Mouse (Mus musculus): ENCODE measurements around the gene Rpain. TPM values are rescaled to one million over a fixed set of nuclear protein-coding genes. Genes with fewer than 3 reads are reported as not detected.

Gene Rpain
- polyA plus RNA-seq, 1 experiment = 57.2 TPM

- WGBS = 93% methylated on average over 4 of the region's 4 CpGs
- Histone ChIP-seq H3K4me1 (ENCODE audit: control insufficient read depth, insufficient read depth, low read length) (no peaks in the 10 kb centered on the region), H3K27ac (ENCODE audit: insufficient read depth, low read depth, low read length) (no peak overlapping the region), H3K36me3 (ENCODE audit: control insufficient read depth, insufficient read depth, low read length) (peaks cover 22% of the 10 kb centered on the region), H3K4me3 (ENCODE audit: insufficient read depth, low read depth, low read length) (no peak overlapping the region), H3K27me3 (replicated peaks; ENCODE audit: control insufficient read depth, insufficient read depth, low read length) (no peaks in the 10 kb centered on the region)
- TF ChIP-seq POLR2A (IDR thresholded peaks at IDR 0.05; ENCODE audit: low read depth, low read length) = no peak
- TF ChIP-seq CTCF (conservative IDR thresholded peaks at IDR 0.05; ENCODE audit: insufficient read depth, insufficient read length, low read depth, low read length) = no peak
- no peak for DNase-seq
Measured at GRCm38 (mm10) chr11:70954711-70955110, 15.3 kb upstream of the Rpain start.

GRCm38 (mm10) chr11:70960786-70961554, 9.0 kb upstream of the Rpain start:
- 95% methylated on average over 5 of the region's 5 CpGs for WGBS
- H3K27me3 ChIP-seq (replicated peaks; ENCODE audit: control insufficient read depth, insufficient read depth, low read length) = no peaks in the 10 kb centered on the region
- no peak overlapping the region for H3K27ac ChIP-seq (ENCODE audit: insufficient read depth, low read depth, low read length)
- H3K36me3 ChIP-seq (ENCODE audit: control insufficient read depth, insufficient read depth, low read length) = peaks cover 23% of the 10 kb centered on the region
- DNase-seq = no peak
- H3K4me3 ChIP-seq (ENCODE audit: insufficient read depth, low read depth, low read length) = no peak overlapping the region
- TF ChIP-seq POLR2A (IDR thresholded peaks at IDR 0.05; ENCODE audit: low read depth, low read length) (no peak), CTCF (conservative IDR thresholded peaks at IDR 0.05; ENCODE audit: insufficient read depth, insufficient read length, low read depth, low read length) (no peak)
- H3K4me1 ChIP-seq (ENCODE audit: control insufficient read depth, insufficient read depth, low read length) = no peaks in the 10 kb centered on the region

- TF ChIP-seq CTCF (conservative IDR thresholded peaks at IDR 0.05; ENCODE audit: insufficient read depth, insufficient read length, low read depth, low read length) (no peak), POLR2A (IDR thresholded peaks at IDR 0.05; ENCODE audit: low read depth, low read length) (no peak)
- 83% methylated on average over 4 of the region's 4 CpGs for WGBS
- no peak for DNase-seq
Measured at GRCm38 (mm10) chr11:70964222-70964907, 5.6 kb upstream of the Rpain start.

GRCm38 (mm10) chr11:70969271-70969794, 680 bp upstream of the Rpain start:
- TF ChIP-seq CTCF (conservative IDR thresholded peaks at IDR 0.05; ENCODE audit: insufficient read depth, insufficient read length, low read depth, low read length) (no peak), POLR2A (IDR thresholded peaks at IDR 0.05; ENCODE audit: low read depth, low read length) (no peak)
- H3K4me1 ChIP-seq (ENCODE audit: control insufficient read depth, insufficient read depth, low read length) = peaks cover 8% of the 10 kb centered on the region; the same call in 1 of the 2 replicates
- WGBS = under 1% methylated on average over 25 of the region's 25 CpGs
- peaks cover 8% of the 10 kb centered on the region for H3K36me3 ChIP-seq (ENCODE audit: control insufficient read depth, insufficient read depth, low read length)
- H3K4me3 ChIP-seq (ENCODE audit: insufficient read depth, low read depth, low read length) = peak overlapping the region; percentile 97
- no peak for DNase-seq
- H3K27me3 ChIP-seq (replicated peaks; ENCODE audit: control insufficient read depth, insufficient read depth, low read length) = no peaks in the 10 kb centered on the region
- H3K27ac ChIP-seq (ENCODE audit: insufficient read depth, low read depth, low read length) = peak overlapping the region; percentile 56

More at GRCm38 (mm10) chr11:70964222-70964907, 5.6 kb upstream of the Rpain start:
- no peaks in the 10 kb centered on the region for H3K27me3 ChIP-seq (replicated peaks; ENCODE audit: control insufficient read depth, insufficient read depth, low read length)
- H3K4me1 ChIP-seq (ENCODE audit: control insufficient read depth, insufficient read depth, low read length) = peaks cover 4% of the 10 kb centered on the region; the same call in 1 of the 2 replicates
- peaks cover 9% of the 10 kb centered on the region for H3K36me3 ChIP-seq (ENCODE audit: control insufficient read depth, insufficient read depth, low read length)
- H3K27ac ChIP-seq (ENCODE audit: insufficient read depth, low read depth, low read length) = no peak overlapping the region
- H3K4me3 ChIP-seq (ENCODE audit: insufficient read depth, low read depth, low read length) = no peak overlapping the region

GRCm38 (mm10) chr11:70970560-70971540, 837 bp downstream of the Rpain start:
- H3K36me3 ChIP-seq (ENCODE audit: control insufficient read depth, insufficient read depth, low read length) = no peaks in the 10 kb centered on the region; the same call in 1 of the 2 replicates
- 14% methylated on average over 24 of the region's 24 CpGs for WGBS
- H3K27ac ChIP-seq (ENCODE audit: insufficient read depth, low read depth, low read length) = peak overlapping the region; percentile 92
- DNase-seq = no peak
- H3K4me3 ChIP-seq (ENCODE audit: insufficient read depth, low read depth, low read length) = peak overlapping the region; percentile 78
- H3K4me1 ChIP-seq (ENCODE audit: control insufficient read depth, insufficient read depth, low read length) = peaks cover 8% of the 10 kb centered on the region; the same call in 1 of the 2 replicates
- H3K27me3 ChIP-seq (replicated peaks; ENCODE audit: control insufficient read depth, insufficient read depth, low read length) = no peaks in the 10 kb centered on the region
- TF ChIP-seq POLR2A (IDR thresholded peaks at IDR 0.05; ENCODE audit: low read depth, low read length) (no peak), CTCF (conservative IDR thresholded peaks at IDR 0.05; ENCODE audit: insufficient read depth, insufficient read length, low read depth, low read length) (0 out of 2 replicates have a peak, but pooled peaks have one; percentile 27)

- peak; percentile 61 for DNase-seq
- Histone ChIP-seq H3K4me3 (ENCODE audit: insufficient read depth, low read depth, low read length) (no peak overlapping the region), H3K36me3 (ENCODE audit: control insufficient read depth, insufficient read depth, low read length) (no peaks in the 10 kb centered on the region; the same call in 1 of the 2 replicates), H3K27ac (ENCODE audit: insufficient read depth, low read depth, low read length) (peak overlapping the region; percentile 24; the same call in 1 of the 2 replicates), H3K4me1 (ENCODE audit: control insufficient read depth, insufficient read depth, low read length) (peaks cover 8% of the 10 kb centered on the region; the same call in 1 of the 2 replicates), H3K27me3 (replicated peaks; ENCODE audit: control insufficient read depth, insufficient read depth, low read length) (no peaks in the 10 kb centered on the region)
- WGBS = 39% methylated on average over 1 of the region's 1 CpGs
- TF ChIP-seq POLR2A (IDR thresholded peaks at IDR 0.05; ENCODE audit: low read depth, low read length) (no peak), CTCF (conservative IDR thresholded peaks at IDR 0.05; ENCODE audit: insufficient read depth, insufficient read length, low read depth, low read length) (no peak)
Measured at GRCm38 (mm10) chr11:70972586-70972985, 2.6 kb downstream of the Rpain start.
